Mouse (Mus musculus): ENCODE data around the gene Gcm2.

DNA sequence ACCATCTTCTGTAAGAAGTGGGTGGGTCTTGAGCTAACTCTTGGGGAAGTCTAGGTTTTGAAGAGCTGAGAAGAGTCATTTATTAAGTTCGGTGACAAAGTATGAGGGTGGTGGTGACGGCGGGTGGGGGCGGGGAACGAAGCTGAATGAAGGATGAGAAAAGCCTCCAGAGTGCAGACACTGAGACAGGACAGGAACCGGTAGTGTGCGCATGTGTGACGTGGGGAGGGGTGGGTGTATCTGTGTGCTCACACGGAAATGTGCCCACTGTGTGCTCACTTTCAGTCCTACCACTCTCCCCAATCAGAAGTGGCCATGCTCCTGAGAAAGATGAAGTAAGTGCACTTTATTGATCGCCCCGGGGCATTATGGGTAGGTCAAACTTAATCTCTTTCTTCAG is 42.3 kb upstream of the Gcm2 start:
- TF ChIP-seq CTCF (IDR thresholded peaks at IDR 0.05; ENCODE audit: control insufficient read depth, insufficient read depth, insufficient read length), result no peak
- no peak for TF ChIP-seq MYOG (IDR thresholded peaks at IDR 0.05; ENCODE audit: control insufficient read depth, extremely low read depth, insufficient read length)
- TF ChIP-seq MAX (IDR thresholded peaks at IDR 0.05), result no peak
- no peak for TF ChIP-seq USF1 (IDR thresholded peaks at IDR 0.05; ENCODE audit: low read depth)
- TF ChIP-seq CEBPB (IDR thresholded peaks at IDR 0.05; ENCODE audit: low read depth), result no peak
